Mouse (Mus musculus) 416B (cell line): ENCODE data around the gene Primpol.

Experiments used
- DNase-seq: peaks from one replicate; pipeline ENCODE4 v3.0.0; 2011; ENCODE audit warnings: low read depth

Primpol gene

DNA sequence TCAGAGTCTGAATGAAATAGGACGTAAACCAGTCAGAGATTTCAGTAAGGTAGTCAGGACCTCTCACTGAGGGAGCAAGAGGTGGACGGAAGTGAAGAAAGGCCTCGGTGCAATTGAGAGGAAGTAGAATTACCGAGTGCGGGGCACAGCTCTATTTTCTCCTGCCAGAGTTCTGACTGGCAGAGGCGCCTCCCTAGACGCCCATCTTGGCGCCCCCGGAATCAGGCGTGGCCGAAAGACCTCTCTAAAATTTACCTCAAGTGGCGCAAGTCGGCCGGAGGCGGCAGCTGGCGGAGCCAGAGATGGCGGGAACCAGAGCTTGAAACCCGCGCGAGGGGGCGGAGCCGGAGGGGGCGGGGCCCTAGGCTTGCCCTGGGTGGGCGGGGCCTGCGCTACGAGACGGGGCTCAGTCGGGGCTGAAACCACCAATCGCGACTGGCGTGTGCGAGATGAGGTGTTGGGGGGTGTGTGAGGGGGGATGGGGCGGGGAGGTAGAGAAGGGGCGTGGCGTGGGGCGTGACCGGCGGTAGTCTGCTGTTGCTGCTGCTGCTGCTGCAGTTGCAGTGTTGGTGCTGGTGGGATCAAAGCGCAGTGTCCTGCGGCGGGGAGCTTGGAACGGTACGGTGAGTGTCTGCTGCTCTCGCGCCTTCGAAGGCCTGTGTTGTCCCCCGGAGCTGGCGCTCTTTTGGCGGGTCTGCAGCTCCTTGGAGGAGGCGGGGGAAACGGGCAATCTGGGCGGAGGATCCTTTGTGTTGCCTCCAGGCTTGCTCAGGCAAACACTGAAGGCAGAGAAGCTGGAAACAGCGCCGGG is at the start of gene Primpol, which contains the start of gene Casp3:
TSS of gene Primpol (minus strand) at position 334 of the 811 bp plus-strand sequence.
TSS of gene Casp3 (plus strand) at position 413 of the 811 bp plus-strand sequence.
- DNase-seq, result peak; percentile 99

- no peak for DNase-seq
Observed at GRCm38 (mm10) chr8:46655919-46656318, 38.9 kb upstream of the Primpol start.

DNA sequence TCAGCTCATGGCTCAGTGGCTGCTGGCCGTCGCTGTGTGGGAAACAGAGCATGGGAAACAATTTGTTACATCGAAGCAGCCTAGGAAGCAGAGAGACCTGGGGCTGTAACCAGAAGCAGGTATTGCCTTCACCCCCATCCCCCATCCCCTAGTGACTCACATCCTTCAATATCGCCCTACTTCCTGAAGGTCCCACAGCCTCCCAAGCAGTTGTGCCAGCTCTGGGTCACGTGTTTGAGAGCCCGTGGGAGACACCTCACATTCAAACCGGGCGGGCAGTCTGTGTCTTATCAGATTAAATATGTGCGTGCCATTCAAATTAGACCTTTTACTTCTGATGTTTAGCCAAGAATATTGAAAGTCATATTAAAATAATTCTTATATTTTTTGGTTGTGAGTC is 34.9 kb upstream of the Primpol start:
- peak; percentile 91 for DNase-seq

DNA sequence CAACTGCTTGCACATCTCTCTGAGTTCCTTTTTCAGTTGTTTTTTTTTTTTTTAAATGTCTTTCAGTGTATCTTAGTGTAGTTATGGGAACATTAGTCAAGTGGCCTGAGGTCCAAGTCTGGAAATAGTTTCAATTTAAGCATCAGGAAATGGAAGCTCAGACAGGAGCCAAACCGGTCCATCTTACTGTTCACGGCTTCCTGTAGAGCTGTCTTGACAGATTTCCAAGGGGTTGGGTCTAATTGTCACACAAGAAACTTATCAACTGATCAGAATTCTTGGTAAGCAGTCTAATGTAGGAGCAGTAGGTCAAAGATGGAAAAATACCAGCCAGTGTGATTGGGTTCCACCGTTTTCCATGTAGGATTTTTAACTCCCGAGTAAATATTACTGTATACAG is 31.4 kb upstream of the Primpol start:
- DNase-seq, result peak; percentile 47

GRCm38 (mm10) chr8:46641272-46641671 is 24.3 kb upstream of the Primpol start:
- peak; percentile 92 for DNase-seq

GRCm38 (mm10) chr8:46639852-46640251 is 22.8 kb upstream of the Primpol start:
- peak; percentile 90 for DNase-seq

GRCm38 (mm10) chr8:46639010-46639571 is 22.1 kb upstream of the Primpol start:
- peak; percentile 74 for DNase-seq

GRCm38 (mm10) chr8:46630932-46631331 is 13.9 kb upstream of the Primpol start:
- no peak for DNase-seq

GRCm38 (mm10) chr8:46630422-46630821 is 13.4 kb upstream of the Primpol start:
- DNase-seq, result no peak

DNA sequence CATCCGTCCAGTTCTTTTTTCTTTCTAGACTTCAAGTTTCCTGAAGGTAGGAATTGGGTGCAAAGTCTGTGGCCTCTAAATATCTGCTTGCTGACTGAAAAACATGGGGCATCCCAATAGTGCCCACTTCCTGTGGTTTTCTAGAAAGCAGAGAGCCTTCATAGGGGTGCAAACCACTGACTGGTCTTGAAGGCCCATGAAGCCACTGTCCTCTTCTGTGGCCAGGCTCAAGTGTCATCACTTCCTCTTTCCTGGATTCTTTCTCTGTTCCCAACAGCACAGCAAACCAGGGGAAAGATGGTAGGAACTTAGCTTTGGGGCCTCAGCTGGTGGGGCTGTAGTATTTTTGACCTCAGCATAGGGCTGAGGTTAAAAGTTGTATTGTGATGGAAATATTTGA is 11.6 kb upstream of the Primpol start:
- peak; percentile 78 for DNase-seq

DNA sequence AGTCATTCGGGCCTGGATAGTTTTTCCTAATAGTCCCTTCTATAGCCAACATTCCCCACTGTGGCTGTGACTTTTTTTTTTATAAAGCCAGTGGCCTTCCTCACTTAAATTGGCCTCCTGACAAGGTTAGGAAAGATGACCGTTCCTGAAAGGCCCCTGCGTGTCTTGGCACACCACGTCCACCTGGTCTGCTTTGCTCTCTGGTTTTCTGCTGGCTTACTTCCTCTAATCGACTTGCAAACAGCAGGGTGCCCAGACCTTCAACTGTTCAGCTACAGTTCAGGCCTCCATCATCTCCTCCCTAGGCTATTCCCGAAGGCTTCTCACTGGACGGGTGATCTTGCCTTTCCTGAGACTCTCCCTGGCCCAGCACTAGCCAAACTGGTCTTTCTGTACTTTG is 10.9 kb upstream of the Primpol start:
- no peak for DNase-seq

DNA sequence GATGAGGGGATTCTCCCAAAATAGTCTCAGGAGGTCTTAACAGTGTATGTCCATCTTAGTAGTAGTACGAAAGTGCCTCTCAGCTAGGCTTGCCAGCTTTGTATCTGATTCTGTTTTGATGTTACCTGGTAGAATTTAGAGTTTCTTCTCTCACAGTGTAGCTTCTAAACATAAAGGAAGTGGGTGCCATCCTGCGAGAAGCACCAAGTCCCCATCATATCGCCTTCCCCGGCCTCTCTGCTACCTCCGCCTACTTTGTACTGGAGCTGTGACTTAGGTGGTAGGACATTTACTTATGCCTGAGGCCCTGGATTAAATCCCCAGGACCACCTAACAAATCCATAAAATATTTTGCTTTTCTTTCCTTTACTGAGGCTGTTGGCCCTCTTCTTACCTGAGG is 9.6 kb upstream of the Primpol start:
- DNase-seq, result no peak

DNA sequence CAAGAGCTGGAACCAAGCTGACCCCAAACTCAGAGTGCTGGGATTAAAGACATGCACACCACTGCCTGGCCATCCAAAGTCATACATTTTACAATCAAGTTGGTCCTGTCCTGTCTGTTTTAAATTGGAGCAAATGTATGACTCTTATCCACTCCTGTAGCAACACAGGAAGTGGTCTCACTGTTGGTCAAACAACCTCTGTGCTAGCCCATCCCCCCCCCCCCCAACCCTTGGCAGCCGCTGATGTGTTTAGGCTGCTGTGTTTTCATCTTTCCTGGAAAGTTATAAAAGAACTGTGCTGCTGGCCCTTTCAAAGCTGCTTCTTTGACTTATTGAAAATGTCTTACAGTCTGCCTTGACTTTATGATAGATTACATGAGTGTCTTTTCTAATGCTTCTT is 8.2 kb upstream of the Primpol start:
- peak; percentile 86 for DNase-seq

DNA sequence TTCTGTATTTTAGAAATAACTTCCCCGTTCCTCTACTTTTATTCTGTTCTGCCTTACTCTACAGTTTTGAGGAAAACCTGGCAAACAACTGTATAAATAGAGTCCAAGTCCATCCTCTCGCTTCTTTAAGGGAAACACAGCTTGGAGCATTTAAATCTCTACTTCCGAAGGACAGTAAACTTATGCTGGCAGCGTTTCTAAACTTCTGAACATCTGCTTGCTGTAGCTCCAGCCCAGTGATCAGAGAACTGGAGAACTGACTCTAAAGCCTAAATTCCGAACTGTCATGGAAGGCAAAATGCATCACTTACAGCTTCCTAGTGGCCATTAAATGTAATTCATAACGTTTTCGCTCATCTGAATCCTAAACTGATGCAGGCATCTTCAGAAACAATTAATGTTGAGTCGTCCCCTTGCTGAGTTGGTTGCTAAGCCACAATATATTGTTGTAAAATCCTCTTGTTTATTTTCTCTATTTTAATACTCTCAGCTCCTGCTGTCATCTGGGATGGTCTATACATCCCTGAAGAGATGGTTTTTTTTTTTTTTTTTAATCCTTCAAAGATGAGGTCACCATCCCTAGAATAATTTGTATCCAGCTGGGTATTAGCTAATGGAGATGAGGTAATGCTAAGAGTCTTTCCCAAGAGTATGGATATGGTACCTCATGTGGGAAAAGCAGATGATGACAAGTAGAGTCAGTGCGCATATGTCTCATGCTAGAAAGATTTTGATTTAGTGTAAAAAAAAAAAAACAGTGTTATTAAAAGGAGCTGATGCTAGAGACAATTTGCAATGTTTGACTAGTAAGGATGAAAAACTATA is 5.6 kb upstream of the Primpol start:
- no peak for DNase-seq

DNA sequence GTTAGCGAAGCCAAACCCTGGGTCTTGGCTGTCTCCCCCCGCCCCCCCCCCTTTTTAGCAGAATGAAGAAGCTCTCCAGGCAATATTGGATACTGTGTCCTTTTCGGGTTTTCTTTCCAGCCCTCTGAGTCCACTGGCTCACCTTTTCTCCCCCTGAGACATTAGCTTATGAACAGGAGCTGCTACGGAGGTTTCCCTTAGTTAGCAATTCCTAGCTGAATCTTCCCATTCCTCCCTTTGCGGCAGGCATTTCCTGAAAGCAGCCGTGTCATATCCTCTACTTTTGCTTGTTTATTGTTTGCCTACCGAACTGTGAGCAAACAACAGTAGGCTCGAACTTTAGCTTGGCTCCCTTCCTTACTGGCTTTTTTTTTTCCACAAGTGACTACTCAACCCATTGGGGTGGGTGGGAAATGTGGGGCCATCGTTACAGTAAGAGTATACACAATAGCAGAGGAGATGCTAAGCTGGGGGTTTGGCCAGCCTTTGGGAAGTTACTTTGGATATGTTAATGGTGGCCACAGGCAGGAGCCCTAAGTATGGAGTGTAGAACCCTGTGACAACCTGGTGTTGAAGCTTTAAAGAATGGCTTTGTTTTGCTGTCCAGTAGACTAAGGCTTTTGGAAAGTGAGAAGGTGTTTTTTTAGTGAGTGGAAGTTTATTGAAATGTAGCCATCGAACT is 1.8 kb upstream of the Primpol start:
- DNase-seq, result no peak

DNA sequence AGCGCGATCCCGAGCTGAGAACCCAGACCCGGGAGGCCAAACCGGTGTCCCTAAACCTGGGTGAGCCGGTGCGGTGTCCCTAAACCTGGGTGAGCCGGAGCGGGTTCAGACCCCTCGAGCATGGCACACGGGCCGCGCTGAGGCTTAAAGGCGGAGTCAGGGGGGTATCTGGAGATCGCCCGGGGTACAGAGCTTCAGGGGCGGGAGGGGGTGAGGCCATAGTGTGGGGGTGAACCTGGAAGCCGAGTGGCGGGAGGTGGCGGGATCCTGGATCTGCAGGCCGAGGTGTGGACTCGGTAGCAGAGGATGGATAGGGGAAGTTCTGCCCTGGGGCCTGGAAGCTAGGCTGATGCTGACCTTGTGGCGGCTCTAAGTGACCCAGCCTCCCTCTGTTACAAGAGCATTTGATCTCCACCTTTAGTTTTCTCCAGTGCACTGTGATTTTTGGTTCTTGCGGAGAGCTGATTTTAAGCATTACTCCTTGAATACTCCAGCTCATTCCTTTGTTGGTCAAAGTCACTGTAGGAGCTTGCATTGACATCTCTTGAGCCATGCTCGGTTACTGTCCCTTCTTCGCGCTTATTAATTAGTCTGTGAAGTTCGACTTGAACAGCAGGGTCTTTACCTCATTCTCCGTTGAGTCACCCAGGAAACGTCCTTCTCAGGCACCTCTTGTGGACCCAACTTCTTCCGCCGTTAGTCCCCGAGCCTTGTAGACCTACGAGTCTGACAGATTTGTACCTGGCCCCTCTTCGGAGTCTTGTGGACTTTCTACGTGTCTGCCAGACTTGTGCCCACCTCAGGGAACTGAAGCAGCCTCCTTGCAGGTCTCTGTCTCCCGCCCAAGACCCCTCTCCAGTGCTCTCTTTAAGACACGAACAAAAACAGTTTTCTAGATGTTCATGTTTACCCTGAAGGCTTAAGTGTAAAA is 943 bp upstream of the Primpol start:
- peak; percentile 65 for DNase-seq

DNA sequence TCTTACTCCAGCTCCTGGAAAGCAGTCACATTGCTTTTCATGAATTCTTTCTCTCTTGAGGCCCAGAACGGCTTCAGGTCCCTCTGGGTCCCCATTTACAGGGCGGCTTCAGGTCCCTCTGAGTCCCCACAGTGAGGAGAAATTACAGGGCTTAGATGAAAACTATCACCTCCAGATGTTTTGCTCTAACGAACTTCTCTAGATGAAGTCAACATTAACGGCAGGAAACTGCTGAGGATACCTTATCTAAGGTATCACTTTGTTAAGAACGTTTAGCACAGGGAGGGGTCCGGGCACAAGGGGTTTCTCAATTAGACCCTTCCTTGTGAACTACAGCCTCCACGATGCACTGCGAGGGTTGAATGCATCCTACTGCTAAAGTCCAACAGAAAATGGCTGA is 1.1 kb downstream of the Primpol start:
- DNase-seq, result no peak

- DNase-seq, result no peak
Observed at GRCm38 (mm10) chr8:46613377-46613776, 3.6 kb downstream of the Primpol start.

GRCm38 (mm10) chr8:46612913-46613312 is 4.1 kb downstream of the Primpol start:
- DNase-seq, result no peak

DNA sequence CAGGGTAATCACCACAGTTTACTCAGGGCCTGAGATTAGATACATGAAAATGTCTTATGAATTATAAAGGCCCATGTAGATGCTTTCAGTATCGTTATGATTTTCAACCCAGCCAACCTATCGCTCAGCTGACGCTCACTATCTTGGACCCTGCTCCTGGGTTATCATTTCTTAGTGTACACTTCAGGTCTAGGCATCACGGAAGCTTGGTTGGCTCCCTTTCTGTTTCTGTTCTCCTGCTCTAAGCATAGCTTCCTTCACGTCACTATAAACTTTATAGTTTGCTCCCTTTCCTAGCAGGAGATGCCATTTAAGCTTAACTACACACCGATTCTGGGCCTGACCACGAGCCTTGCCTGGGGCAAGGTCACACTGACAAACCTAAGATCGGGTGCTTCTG is 5.5 kb downstream of the Primpol start:
- DNase-seq, result no peak

GRCm38 (mm10) chr8:46606930-46607329 is 10.1 kb downstream of the Primpol start:
- DNase-seq, result no peak
